Mouse (Mus musculus) urinary bladder, postnatal 25 days (tissue): ENCODE measurements around the gene Dync1h1.
A peak's percentile ranks its signal among the peaks of the same experiment; 100 is the strongest.
"Not testable (repeated sequence)": the region's sequence is repeated elsewhere in the genome, so short reads cannot be mapped to it uniquely, and the experiment has no call there.

Experiments used
- DNase-seq: peaks from one replicate; pipeline ENCODE4 v3.0.0; 2022; ENCODE audit warnings: low spot score

Gene Dync1h1

DNA sequence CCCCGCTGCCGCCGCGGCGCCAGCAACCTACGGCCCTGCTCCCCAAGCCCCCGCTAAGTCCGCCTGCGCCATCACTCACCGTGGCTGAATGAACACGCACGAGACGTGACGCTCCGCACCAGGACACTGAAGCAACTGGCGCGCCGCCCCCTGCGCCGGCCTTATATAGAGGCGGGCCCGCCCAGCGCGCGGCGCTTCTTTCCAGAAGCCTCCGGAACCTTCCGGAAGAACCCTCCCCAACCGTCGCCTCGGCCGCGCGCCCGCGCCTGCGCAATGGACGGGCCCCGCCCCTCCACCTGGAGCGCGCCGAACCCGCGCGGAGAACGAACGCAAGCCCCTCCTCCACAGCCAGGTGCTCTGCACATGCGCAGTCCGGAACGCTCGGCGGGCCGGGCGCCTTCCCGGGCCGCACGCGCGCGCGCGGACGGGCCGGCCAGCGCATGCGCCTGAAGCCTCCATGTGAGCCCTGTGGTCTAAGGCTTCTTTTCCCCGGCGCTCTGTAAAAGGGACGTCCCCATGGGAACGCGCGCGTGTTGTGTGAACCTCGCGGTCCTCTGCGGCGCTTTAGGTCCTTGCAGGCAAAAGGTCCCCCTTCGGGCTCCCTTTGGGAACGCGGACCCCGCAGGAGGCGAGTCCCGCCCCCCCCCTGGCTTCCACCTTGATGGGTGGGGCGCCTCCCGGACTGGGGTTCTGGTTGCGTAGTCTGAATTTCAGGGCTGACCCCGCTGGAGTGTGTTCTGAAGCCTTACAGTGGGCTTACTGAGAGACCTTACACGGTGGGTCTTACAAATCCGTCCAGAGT, 95.1 kb downstream of the Dync1h1 start:
- DNase-seq = peak; percentile 99

- no peak for DNase-seq
Measured at GRCm38 (mm10) chr12:110696975-110697400, 95.7 kb downstream of the Dync1h1 start.

GRCm38 (mm10) chr12:110697457-110697856, 96.2 kb downstream of the Dync1h1 start:
- DNase-seq = no peak

- no peak for DNase-seq
Measured at GRCm38 (mm10) chr12:110698080-110698479, 96.8 kb downstream of the Dync1h1 start.

- no peak for DNase-seq
Measured at GRCm38 (mm10) chr12:110698523-110699170, 97.4 kb downstream of the Dync1h1 start.

DNA sequence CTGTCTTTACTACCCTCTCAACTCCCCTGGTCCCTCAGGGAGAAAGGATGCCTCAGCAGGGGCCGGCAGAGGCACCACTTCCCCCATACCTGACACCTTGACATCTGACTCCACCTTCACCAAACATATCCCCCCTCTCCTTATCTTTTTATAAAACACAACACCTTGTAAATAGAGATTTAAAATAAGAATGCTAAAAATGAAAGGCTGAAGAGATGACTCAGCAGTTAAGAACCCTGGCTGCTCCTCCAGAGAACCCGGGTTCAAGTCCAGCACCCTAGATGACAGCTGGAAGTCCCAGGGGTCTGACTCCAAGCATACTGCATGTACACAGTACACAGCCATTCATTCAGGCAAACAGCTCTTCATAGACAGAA, 97.9 kb downstream of the Dync1h1 start:
- DNase-seq = no peak

GRCm38 (mm10) chr12:110700730-110701129, 99.5 kb downstream of the Dync1h1 start:
- DNase-seq = no peak

- not testable (repeated sequence) for DNase-seq
Measured at GRCm38 (mm10) chr12:110701363-110701762, 100.1 kb downstream of the Dync1h1 start.

DNA sequence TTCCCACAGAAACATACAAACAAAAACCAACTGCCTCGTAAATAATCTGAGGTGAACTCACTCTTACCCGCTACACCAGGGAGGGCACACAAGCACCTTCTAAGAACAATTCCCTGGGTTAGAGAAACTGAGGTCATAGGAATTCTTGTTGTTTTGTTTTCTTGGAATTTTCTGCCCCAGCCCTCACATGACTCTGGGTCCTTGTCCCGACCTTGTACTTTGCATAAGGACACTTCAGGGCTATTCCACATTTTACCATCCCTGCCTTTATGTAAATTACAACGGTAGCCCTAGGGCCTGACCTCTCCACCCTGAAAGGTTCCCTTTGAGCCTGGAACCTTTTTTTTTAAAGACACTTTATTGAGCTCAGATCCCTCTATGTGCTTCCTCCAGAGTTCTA, 101.3 kb downstream of the Dync1h1 start, which contains the start of gene Hsp90aa1:
Hsp90aa1 (minus strand) TSS at position 173 of the 400 bp plus-strand sequence.
- no peak for DNase-seq

DNA sequence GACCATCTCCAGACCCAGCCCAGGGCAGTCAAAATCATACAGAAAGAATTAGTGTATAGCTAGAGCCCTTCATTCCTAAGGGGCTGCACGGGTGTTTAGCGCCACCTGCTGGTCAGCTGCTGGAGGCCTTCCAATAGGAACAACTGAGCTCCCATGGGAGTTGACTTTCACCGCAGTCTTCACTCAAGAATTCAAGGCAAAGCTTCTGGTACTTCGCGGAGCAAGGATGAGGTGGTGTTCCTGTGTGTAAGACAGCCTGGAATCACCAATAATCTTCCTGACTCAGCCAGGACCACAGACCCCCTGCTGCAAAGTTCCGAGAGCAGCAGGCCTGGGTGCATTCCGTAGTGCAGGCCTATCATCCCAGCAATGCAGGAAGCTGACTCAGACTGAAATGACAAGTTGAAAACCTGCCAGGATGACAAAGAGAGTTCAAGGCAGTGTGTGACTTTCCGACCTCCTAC, 101.8 kb downstream of the Dync1h1 start:
- peak; percentile 87 for DNase-seq

- no peak for DNase-seq
Measured at GRCm38 (mm10) chr12:110703682-110704081, 102.4 kb downstream of the Dync1h1 start.

GRCm38 (mm10) chr12:110705419-110705818, 104.2 kb downstream of the Dync1h1 start:
- not testable (repeated sequence) for DNase-seq

GRCm38 (mm10) chr12:110706337-110707231, 105.3 kb downstream of the Dync1h1 start:
- DNase-seq = peak; percentile 44

DNA sequence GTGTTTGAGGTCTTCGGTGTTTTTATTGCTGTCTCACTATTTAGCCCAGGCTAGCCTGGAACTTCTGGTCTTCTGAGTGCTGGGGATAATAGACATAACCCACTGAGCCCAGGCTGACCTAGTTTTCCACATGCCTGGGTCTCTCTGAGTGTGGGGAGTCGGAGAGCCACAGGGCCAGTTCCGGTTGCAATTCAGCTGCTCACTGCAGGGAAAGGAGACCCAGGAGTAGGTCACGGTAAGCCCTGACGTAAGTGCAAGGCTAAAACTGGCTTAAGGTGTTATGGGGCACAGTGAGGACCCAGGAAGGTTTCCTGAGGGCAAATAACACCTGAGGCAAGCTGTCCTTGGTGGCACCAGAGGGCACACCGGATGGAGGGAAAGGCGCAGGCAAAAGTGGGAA, 106.2 kb downstream of the Dync1h1 start:
- no peak for DNase-seq

GRCm38 (mm10) chr12:110711270-110711669, 110.0 kb downstream of the Dync1h1 start:
- DNase-seq = no peak

DNA sequence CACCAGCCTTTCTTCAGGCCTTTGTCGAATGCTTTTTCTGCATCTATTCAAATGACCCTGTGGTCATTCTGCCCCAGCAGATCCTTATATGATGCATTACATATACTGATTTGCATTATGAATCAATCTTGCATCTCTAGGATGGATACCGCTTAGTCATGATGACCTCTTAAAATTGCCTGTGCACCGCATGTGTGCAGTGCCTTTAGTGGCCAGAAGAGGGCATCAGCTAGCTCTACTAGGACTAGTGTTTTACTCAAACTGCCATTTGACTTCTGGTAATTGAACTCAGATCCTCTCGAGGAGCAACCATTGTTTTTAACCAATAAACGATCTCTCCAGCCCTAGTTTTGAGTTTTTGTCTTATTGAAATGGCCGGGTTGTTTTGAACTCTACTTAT, 112.5 kb downstream of the Dync1h1 start:
- DNase-seq = no peak

- no peak for DNase-seq
Measured at GRCm38 (mm10) chr12:110714215-110714614, 113.0 kb downstream of the Dync1h1 start.

GRCm38 (mm10) chr12:110716004-110716403, 114.8 kb downstream of the Dync1h1 start:
- DNase-seq = no peak
